Mouse (Mus musculus) hindbrain, embryonic 10.5 days (tissue): ENCODE results near the gene Smagp. TPM values are rescaled to one million over a fixed set of nuclear protein-coding genes. Genes with fewer than 3 reads are reported as not detected.

Experiments
- DNase-seq: peaks from one replicate; pipeline ENCODE4 v3.0.0-alpha.2; 2017; ENCODE audit warnings: low spot score
- H3K27ac ChIP-seq: fragments of 300-500 bp; sonication (generic); 2 replicates; pipeline ENCODE4 v1.5.1; 2016; ENCODE audit warnings: mild to moderate bottlenecking, moderate library complexity
- H3K27me3 ChIP-seq: fragments of 300-500 bp; sonication (generic); 2 replicates; pipeline ENCODE4 v1.6.1; 2016; ENCODE audit warnings: mild to moderate bottlenecking; ENCODE audit not compliant: poor library complexity, insufficient read depth, severe bottlenecking
- H3K36me3 ChIP-seq: fragments of 300-500 bp; sonication (generic); 2 replicates; pipeline ENCODE4 v1.6.1; 2016; ENCODE audit warnings: mild to moderate bottlenecking, moderate library complexity
- H3K4me1 ChIP-seq: fragments of 300-500 bp; sonication (generic); replicated peaks from 2 replicates; pipeline ENCODE4 v1.6.1; 2016; ENCODE audit warnings: mild to moderate bottlenecking
- H3K4me3 ChIP-seq: fragments of 300-500 bp; sonication (generic); 2 replicates; pipeline ENCODE4 v1.5.1; 2016; ENCODE audit warnings: mild to moderate bottlenecking, moderate library complexity
- H3K9me3 ChIP-seq: fragments of 300-500 bp; sonication (generic); 2 replicates; pipeline ENCODE4 v1.6.1; 2016; ENCODE audit warnings: mild to moderate bottlenecking, moderate library complexity
- WGBS: fragments of 180-500 bp; shearing (Covaris S2); methylation state at CpG from one replicate; pipeline ENCODE4 v1.1.7; 2016; 5-methylcytosine and 5-hydroxymethylcytosine counted together
- polyA plus RNA-seq: library from polyadenylated mRNA; unstranded; fragments of >200 nt; fragmentation: Nextera tagmentation; extraction: Ambion mirVana; gene quantifications from 2 replicates; pipeline ENCODE4 v1.2.1, GENCODE M21; 2016

The Smagp gene
- polyA plus RNA-seq, 1 experiment from 2014 or later = 5.7 TPM

DNA sequence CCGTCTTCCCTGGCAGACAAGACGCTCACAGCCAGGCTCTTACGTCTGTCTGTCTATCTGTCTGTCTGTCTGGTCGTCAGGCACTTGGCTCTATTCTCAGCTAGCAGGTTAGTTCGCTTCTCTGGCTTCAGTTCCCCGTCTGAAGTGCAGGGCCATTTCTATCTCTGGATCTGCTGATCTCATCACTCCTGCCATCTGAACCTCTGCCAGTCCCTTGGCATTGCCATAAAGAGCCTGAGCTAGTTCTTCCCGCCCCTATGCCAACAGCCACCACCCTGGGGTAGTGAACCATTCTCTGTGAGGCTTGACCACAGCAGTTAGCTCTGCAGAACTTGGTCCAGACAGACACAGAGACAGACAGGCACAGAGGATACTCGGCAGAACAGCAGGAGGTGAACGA is 23.6 kb upstream of the Smagp start:
- no peaks in the 10 kb centered on the region for H3K9me3 ChIP-seq
- no peak overlapping the region for H3K4me3 ChIP-seq
- WGBS = 86% methylated on average over 9 of the region's 9 CpGs
- H3K27me3 ChIP-seq = no peaks in the 10 kb centered on the region
- peaks cover 4% of the 10 kb centered on the region; the same call in 1 of the 2 replicates for H3K4me1 ChIP-seq
- no peaks in the 10 kb centered on the region for H3K36me3 ChIP-seq
- no peak for DNase-seq
- H3K27ac ChIP-seq = no peak overlapping the region

DNA sequence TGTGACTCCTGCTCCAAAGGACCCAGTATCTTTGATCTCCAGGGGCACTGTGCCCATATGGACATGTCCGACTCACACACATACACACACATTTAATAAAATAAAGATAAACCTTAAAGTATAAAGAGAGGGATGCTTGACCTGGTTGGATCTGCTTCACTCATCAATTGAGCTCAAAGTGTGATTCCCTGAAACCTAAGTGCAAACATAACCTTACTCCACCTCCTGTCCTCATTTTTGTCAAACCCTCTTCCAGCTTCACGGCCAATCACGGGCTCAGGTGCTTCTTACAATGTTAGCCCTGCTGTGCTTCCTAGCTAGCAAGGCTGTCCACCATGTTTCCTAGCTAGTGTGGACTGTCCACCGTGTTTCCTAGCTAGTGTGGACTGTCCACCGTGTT is 18.5 kb upstream of the Smagp start:
- 89% methylated on average over 5 of the region's 5 CpGs for WGBS
- no peaks in the 10 kb centered on the region for H3K36me3 ChIP-seq
- peaks cover 4% of the 10 kb centered on the region; the same call in 1 of the 2 replicates for H3K4me1 ChIP-seq
- H3K27ac ChIP-seq = no peak overlapping the region
- DNase-seq = no peak
- H3K4me3 ChIP-seq = no peak overlapping the region
- H3K27me3 ChIP-seq = no peaks in the 10 kb centered on the region
- no peaks in the 10 kb centered on the region for H3K9me3 ChIP-seq

GRCm38 (mm10) chr15:100654271-100654670 is 17.5 kb upstream of the Smagp start:
- Histone ChIP-seq H3K27me3 (no peaks in the 10 kb centered on the region), H3K27ac (no peak overlapping the region), H3K4me3 (no peak overlapping the region), H3K9me3 (no peaks in the 10 kb centered on the region), H3K4me1 (peaks cover 11% of the 10 kb centered on the region), H3K36me3 (no peaks in the 10 kb centered on the region)
- WGBS = 87% methylated on average over 1 of the region's 1 CpGs
- no peak for DNase-seq

GRCm38 (mm10) chr15:100651610-100652009 is 14.9 kb upstream of the Smagp start:
- 87% methylated on average over 9 of the region's 9 CpGs for WGBS
- DNase-seq = no peak
- Histone ChIP-seq H3K4me3 (no peak overlapping the region), H3K4me1 (peaks cover 9% of the 10 kb centered on the region), H3K36me3 (no peaks in the 10 kb centered on the region), H3K27ac (no peak overlapping the region), H3K9me3 (no peaks in the 10 kb centered on the region), H3K27me3 (no peaks in the 10 kb centered on the region)

DNA sequence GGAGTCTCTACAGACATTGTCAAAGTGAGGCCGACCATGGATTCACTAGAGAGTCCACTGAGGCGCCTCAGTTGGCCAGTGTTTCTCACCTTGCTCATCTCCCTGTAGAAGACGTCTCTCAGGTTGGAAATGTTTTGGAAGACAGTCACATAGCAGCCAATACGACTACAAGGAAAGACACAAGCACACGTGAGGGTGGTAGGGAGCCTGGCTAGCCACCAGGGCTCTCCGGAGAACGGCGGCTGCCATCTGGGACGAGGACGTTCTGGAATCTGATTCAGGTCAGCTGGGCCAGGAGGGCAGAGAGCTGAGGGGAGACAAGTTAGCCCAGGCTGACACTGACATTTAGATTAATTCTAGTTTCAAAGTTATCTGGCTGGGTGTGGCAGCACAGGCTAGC is 13.4 kb upstream of the Smagp start:
- WGBS = 86% methylated on average over 10 of the region's 10 CpGs
- Histone ChIP-seq H3K27me3 (no peaks in the 10 kb centered on the region), H3K9me3 (no peaks in the 10 kb centered on the region), H3K4me3 (no peak overlapping the region), H3K4me1 (peaks cover 14% of the 10 kb centered on the region), H3K36me3 (no peaks in the 10 kb centered on the region), H3K27ac (no peak overlapping the region)
- no peak for DNase-seq

GRCm38 (mm10) chr15:100646161-100646560 is 9.4 kb upstream of the Smagp start:
- H3K4me1 ChIP-seq = peaks cover 21% of the 10 kb centered on the region
- H3K27ac ChIP-seq = no peak overlapping the region
- no peaks in the 10 kb centered on the region for H3K36me3 ChIP-seq
- H3K27me3 ChIP-seq = no peaks in the 10 kb centered on the region
- H3K4me3 ChIP-seq = no peak overlapping the region
- WGBS = 82% methylated on average over 6 of the region's 6 CpGs
- DNase-seq = no peak
- H3K9me3 ChIP-seq = no peaks in the 10 kb centered on the region

DNA sequence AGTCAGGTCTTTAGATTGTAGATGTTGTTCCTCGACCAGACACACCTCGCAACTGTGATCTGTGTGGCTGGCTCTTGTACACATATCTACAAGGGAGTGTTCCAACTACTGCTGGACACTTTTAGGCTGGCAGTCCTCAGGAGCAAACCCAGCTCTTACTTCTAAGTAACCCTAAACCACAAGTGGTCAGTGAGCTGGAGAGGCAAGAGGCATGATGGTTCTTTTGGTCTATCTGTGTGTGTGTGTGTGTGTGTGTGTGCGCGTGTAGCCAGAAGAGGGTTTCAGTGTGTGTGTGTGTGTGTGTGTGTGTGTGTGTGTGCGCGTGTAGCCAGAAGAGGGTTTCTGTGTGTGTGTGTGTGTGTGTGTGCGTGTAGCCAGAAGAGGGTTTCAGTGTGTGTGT is 5.7 kb upstream of the Smagp start:
- Histone ChIP-seq H3K4me1 (peaks cover 24% of the 10 kb centered on the region), H3K4me3 (no peak overlapping the region), H3K27ac (no peak overlapping the region), H3K36me3 (no peaks in the 10 kb centered on the region), H3K9me3 (no peaks in the 10 kb centered on the region), H3K27me3 (peaks cover 24% of the 10 kb centered on the region)
- no peak for DNase-seq
- WGBS = 90% methylated on average over 7 of the region's 7 CpGs

GRCm38 (mm10) chr15:100641226-100641810 is 4.6 kb upstream of the Smagp start:
- DNase-seq = no peak
- Histone ChIP-seq H3K9me3 (no peaks in the 10 kb centered on the region), H3K27ac (no peak overlapping the region), H3K4me3 (no peak overlapping the region), H3K36me3 (no peaks in the 10 kb centered on the region), H3K4me1 (peaks cover 34% of the 10 kb centered on the region), H3K27me3 (peaks cover 36% of the 10 kb centered on the region)
- WGBS = 78% methylated on average over 15 of the region's 16 CpGs

GRCm38 (mm10) chr15:100639972-100640750 is 3.4 kb upstream of the Smagp start:
- Histone ChIP-seq H3K27me3 (peaks cover 47% of the 10 kb centered on the region), H3K4me3 (no peak overlapping the region), H3K36me3 (no peaks in the 10 kb centered on the region), H3K9me3 (no peaks in the 10 kb centered on the region), H3K27ac (no peak overlapping the region), H3K4me1 (peaks cover 38% of the 10 kb centered on the region)
- whole genome bisulfite sequencing = 77% methylated on average over 16 of the region's 16 CpGs
- DNase-seq = no peak

DNA sequence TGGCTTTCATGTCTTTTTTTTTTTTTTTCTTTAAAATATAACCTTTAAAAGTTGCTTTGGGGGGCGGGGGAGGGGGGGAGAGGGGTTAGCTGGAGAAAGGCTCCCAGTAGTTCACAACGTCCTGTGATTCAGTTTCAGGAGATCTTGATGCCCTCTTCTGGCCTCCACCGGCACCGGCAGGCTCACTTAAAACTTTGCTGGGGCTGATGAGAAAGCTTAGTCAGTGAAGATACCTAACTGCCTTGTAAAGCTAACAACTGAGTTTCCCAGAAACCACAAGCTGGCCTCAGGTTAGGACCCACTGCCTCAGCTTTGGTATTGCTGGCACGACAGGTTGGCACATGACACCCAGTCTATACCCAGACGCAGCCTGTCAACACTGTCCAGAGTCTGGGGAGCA is 921 bp upstream of the Smagp start:
- Histone ChIP-seq H3K36me3 (no peaks in the 10 kb centered on the region), H3K4me1 (peaks cover 32% of the 10 kb centered on the region), H3K9me3 (no peaks in the 10 kb centered on the region), H3K4me3 (no peak overlapping the region), H3K27ac (no peak overlapping the region), H3K27me3 (peaks cover 71% of the 10 kb centered on the region)
- DNase-seq = no peak
- WGBS = 16% methylated on average over 6 of the region's 6 CpGs

DNA sequence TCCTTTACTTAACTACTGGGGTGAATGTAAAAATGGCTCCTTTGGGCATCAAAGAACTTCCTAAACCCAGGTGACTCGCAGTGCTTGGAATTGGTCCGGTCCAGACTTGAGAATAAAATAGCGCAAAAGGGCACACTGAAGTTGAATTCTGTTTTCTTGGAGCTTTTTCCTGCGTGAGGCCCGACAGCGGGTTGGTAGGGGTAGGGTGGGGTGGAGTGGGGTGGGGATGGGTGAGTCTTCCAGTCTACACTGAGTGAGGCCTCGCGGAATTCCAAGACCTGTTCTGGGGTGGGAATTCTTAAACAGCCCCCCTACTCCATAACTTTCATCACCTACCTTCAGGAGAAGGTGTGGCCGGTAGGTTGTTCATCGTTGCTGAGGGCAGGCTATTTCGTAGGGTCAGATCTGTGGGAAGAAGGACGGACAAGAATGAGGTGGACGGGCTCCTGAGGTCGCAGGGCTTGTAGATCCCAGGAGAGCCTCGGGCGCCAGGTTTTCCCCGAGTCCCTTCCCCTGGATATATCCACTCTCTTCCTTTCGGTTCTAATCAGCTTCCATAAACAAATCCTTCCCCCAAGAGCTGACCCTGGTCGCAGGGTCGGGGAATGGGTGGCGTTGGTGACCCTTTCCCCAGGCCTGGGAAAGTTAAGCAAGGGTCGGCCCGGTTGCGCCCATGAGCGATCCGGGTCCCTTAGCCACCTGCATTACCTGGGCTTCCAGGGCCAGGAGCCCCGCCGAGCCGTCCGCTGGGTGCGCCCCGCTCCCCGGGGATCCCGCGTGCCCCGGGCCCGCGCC is 692 bp downstream of the Smagp start:
- peaks cover 74% of the 10 kb centered on the region for H3K27me3 ChIP-seq
- H3K9me3 ChIP-seq = no peaks in the 10 kb centered on the region
- 3% methylated on average over 38 of the region's 38 CpGs for whole genome bisulfite sequencing
- H3K36me3 ChIP-seq = no peaks in the 10 kb centered on the region
- peak overlapping the region; percentile 64 for H3K27ac ChIP-seq
- H3K4me3 ChIP-seq = peak overlapping the region; percentile 59
- DNase-seq = peak; percentile 32
- H3K4me1 ChIP-seq = peaks cover 29% of the 10 kb centered on the region

DNA sequence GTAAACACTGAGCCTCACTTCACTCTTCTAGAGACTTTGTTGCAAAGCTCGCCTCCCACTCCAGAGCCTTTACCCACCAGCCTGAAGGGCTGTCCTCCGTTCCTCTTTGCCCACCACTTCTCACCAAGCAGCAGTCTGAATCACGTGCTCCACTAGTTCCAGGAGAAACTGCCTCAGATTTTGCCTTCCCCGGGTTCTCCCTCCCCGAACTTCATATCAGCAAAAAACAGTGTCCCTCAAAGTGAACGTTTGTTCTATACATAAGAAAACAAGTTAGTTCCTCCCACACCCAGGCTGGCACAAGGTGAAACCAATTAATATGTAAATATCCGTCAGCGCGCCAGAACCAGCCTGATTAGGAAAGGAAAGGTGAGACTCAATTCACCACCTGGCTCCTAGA is 1.5 kb downstream of the Smagp start:
- 7% methylated on average over 9 of the region's 9 CpGs for WGBS
- Histone ChIP-seq H3K27ac (no peak overlapping the region), H3K4me3 (no peak overlapping the region), H3K27me3 (peaks cover 70% of the 10 kb centered on the region), H3K4me1 (peaks cover 21% of the 10 kb centered on the region), H3K9me3 (no peaks in the 10 kb centered on the region), H3K36me3 (no peaks in the 10 kb centered on the region)
- DNase-seq = no peak

GRCm38 (mm10) chr15:100633341-100633740 is 3.4 kb downstream of the Smagp start:
- H3K36me3 ChIP-seq = no peaks in the 10 kb centered on the region
- no peak overlapping the region for H3K27ac ChIP-seq
- H3K27me3 ChIP-seq = peaks cover 74% of the 10 kb centered on the region
- H3K4me3 ChIP-seq = no peak overlapping the region
- no peak for DNase-seq
- WGBS = 83% methylated on average over 10 of the region's 10 CpGs
- H3K4me1 ChIP-seq = peaks cover 20% of the 10 kb centered on the region
- no peaks in the 10 kb centered on the region for H3K9me3 ChIP-seq
